Mouse (Mus musculus) forebrain, embryonic 15.5 days (tissue): ENCODE measurements around the gene Osmr. TPM values are rescaled to one million over a fixed set of nuclear protein-coding genes. Genes with fewer than 3 reads are reported as not detected.

ENCODE experiments used
- ATAC-seq: fragments of 200-750 bp; cut with Nextera tagmentation; replicated peaks from 2 replicates; pipeline ENCODE4 v1.8.0; 2017; ENCODE audit warnings: mild to moderate bottlenecking, moderate TSS enrichment, moderate library complexity
- H3K27ac ChIP-seq: fragments of 300-500 bp; sonication (generic); replicated peaks from 2 replicates; pipeline ENCODE4 v1.5.1; 2015; ENCODE audit warnings: mild to moderate bottlenecking, inconsistent platforms
- H3K27me3 ChIP-seq: fragments of 300-500 bp; sonication (generic); 2 replicates; pipeline ENCODE4 v1.6.1; 2015; ENCODE audit warnings: inconsistent platforms
- H3K36me3 ChIP-seq: fragments of 300-500 bp; sonication (generic); 2 replicates; pipeline ENCODE4 v1.6.1; 2015; ENCODE audit warnings: mild to moderate bottlenecking, inconsistent platforms
- H3K4me1 ChIP-seq: fragments of 300-500 bp; sonication (generic); 2 replicates; pipeline ENCODE4 v1.6.1; 2015; ENCODE audit warnings: inconsistent platforms
- H3K4me2 ChIP-seq: fragments of 300-500 bp; sonication (generic); replicated peaks from 2 replicates; pipeline ENCODE4 v1.6.1; 2015; ENCODE audit warnings: mild to moderate bottlenecking, inconsistent platforms
- H3K4me3 ChIP-seq: fragments of 300-500 bp; sonication (generic); 2 replicates; pipeline ENCODE4 v1.5.1; 2015; ENCODE audit warnings: mild to moderate bottlenecking, inconsistent platforms
- H3K9ac ChIP-seq: fragments of 300-500 bp; sonication (generic); replicated peaks from 2 replicates; pipeline ENCODE4 v1.6.1; 2015; ENCODE audit warnings: mild to moderate bottlenecking, inconsistent platforms
- H3K9me3 ChIP-seq: fragments of 300-500 bp; sonication (generic); 2 replicates; pipeline ENCODE4 v1.6.1; 2016; ENCODE audit warnings: inconsistent platforms
- WGBS: fragments of 180-500 bp; shearing (Covaris S2); methylation state at CpG from one replicate; pipeline ENCODE4 v1.1.7; 2015; ENCODE audit warnings: mixed read lengths; 5-methylcytosine and 5-hydroxymethylcytosine counted together
- polyA plus RNA-seq: library from polyadenylated mRNA; unstranded; fragments of >200 nt; fragmentation: Nextera tagmentation; extraction: Ambion mirVana; gene quantifications from 2 replicates; pipeline ENCODE4 v1.2.1, GENCODE M21; 2015

The Osmr gene
- 1.2 and 1.4 TPM in 2 replicates for polyA plus RNA-seq

DNA sequence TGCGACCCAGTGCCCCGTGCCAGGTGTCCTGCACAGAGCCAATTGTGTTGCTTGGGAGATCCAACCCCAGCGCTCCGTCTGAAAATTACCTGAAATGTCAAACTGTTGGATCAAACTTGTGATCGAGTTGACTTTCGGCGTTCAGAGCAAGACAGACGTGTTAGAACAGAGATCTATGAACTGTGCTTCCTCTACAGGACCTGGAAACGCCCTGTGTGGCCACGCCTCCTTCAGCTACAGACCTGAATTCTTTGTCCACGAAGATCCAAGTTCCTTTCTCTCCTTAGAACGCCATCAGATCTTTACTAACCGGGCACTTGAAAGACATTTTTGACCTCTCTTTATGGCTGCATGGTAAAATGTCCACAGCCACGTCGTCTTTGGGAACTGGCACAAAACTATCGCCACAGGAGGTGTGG, at the start of gene Osmr:
Gene Osmr, minus strand, starts transcription at position 369 of the 419 bp plus-strand sequence.
- Histone ChIP-seq H3K4me2 (peak within 1 kb of the TSS; percentile 62), H3K27ac (no peak within 1 kb of the TSS), H3K36me3 (no peaks in the 10 kb centered on the region), H3K4me1 (peaks cover 12% of the 10 kb centered on the region), H3K9me3 (no peaks in the 10 kb centered on the region), H3K9ac (peak within 1 kb of the TSS; percentile 24; the same call in 1 of the 2 replicates), H3K27me3 (peaks cover 26% of the 10 kb centered on the region), H3K4me3 (peak within 1 kb of the TSS; percentile 38)
- 5% methylated on average over 16 of the region's 16 CpGs for WGBS
- 0 out of 2 replicates have a peak, but pooled peaks have one; percentile 8 for ATAC-seq

- no peak for ATAC-seq
- Histone ChIP-seq H3K4me1 (no peaks in the 10 kb centered on the region), H3K9me3 (no peaks in the 10 kb centered on the region), H3K36me3 (no peaks in the 10 kb centered on the region), H3K27me3 (no peaks in the 10 kb centered on the region), H3K27ac (no peak overlapping the region), H3K4me3 (no peak overlapping the region), H3K9ac (no peak overlapping the region), H3K4me2 (no peak overlapping the region)
- 83% methylated on average over 6 of the region's 6 CpGs for WGBS
These were observed 44.6 kb upstream of the Osmr start for GRCm38 (mm10) chr15:6919406-6919805.

- Histone ChIP-seq H3K27me3 (no peaks in the 10 kb centered on the region), H3K4me1 (no peaks in the 10 kb centered on the region), H3K4me2 (no peak overlapping the region), H3K27ac (no peak overlapping the region), H3K36me3 (no peaks in the 10 kb centered on the region), H3K4me3 (no peak overlapping the region), H3K9me3 (no peaks in the 10 kb centered on the region), H3K9ac (no peak overlapping the region)
- ATAC-seq: no peak
- 74% methylated on average over 6 of the region's 6 CpGs for WGBS
These were observed 39.4 kb upstream of the Osmr start for GRCm38 (mm10) chr15:6914163-6914562.

DNA sequence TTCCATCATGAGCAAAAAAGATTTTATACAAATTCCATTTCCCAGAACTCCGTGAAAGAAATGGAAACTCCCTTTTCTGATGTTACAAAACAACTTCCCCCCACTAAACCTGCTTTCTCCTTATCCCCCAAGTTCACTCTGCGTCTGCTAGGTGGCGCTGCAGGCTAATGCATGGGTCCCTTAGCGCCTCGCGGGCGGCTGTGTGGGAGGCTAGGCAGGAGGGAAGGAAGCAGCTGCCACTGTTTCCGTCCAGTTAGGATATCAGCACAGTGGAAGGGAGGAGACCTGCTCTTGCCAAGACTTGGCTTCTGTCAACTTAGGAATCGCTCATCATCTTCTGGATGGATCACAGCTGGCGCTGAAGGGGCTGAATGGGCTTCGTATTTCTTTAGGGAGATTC, 34.9 kb upstream of the Osmr start:
- Histone ChIP-seq H3K36me3 (no peaks in the 10 kb centered on the region), H3K9ac (peak overlapping the region; percentile 40; the same call in 1 of the 2 replicates), H3K4me3 (no peak overlapping the region), H3K4me2 (peak overlapping the region; percentile 38), H3K4me1 (no peaks in the 10 kb centered on the region), H3K9me3 (no peaks in the 10 kb centered on the region), H3K27ac (no peak overlapping the region), H3K27me3 (no peaks in the 10 kb centered on the region)
- peak; percentile 96 for ATAC-seq
- WGBS: 3% methylated on average over 11 of the region's 11 CpGs

- Histone ChIP-seq H3K4me3 (no peak overlapping the region), H3K27ac (no peak overlapping the region), H3K9me3 (no peaks in the 10 kb centered on the region), H3K27me3 (no peaks in the 10 kb centered on the region), H3K9ac (no peak overlapping the region), H3K36me3 (no peaks in the 10 kb centered on the region), H3K4me2 (no peak overlapping the region), H3K4me1 (no peaks in the 10 kb centered on the region)
- ATAC-seq: 0 out of 2 replicates have a peak, but pooled peaks have one; percentile 8
- 64% methylated on average over 14 of the region's 14 CpGs for WGBS
These were observed 34.3 kb upstream of the Osmr start for GRCm38 (mm10) chr15:6909084-6909483.

DNA sequence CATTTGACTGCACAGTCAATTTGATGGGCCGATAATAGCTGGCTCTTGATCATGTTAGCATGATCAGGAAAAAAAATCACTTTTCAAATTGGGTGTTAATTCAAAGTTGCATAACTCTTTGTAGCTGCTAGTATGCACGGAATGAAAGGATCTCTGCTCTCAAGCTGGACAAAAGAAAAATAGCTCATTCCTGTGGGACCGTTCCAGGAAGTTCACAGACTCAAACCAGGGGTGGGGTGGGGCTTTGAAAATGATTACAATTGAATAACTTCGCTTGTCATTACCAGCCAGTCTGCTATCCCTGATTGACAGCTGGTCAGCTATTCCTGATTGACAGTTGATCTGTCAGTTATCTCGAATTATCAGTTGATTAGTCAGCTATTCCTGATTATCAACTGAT, 33.8 kb upstream of the Osmr start:
- Histone ChIP-seq H3K4me3 (no peak overlapping the region), H3K9ac (no peak overlapping the region), H3K4me2 (no peak overlapping the region), H3K27me3 (no peaks in the 10 kb centered on the region), H3K9me3 (no peaks in the 10 kb centered on the region), H3K27ac (no peak overlapping the region), H3K36me3 (no peaks in the 10 kb centered on the region), H3K4me1 (no peaks in the 10 kb centered on the region)
- no peak for ATAC-seq
- 70% methylated on average over 5 of the region's 5 CpGs for WGBS

DNA sequence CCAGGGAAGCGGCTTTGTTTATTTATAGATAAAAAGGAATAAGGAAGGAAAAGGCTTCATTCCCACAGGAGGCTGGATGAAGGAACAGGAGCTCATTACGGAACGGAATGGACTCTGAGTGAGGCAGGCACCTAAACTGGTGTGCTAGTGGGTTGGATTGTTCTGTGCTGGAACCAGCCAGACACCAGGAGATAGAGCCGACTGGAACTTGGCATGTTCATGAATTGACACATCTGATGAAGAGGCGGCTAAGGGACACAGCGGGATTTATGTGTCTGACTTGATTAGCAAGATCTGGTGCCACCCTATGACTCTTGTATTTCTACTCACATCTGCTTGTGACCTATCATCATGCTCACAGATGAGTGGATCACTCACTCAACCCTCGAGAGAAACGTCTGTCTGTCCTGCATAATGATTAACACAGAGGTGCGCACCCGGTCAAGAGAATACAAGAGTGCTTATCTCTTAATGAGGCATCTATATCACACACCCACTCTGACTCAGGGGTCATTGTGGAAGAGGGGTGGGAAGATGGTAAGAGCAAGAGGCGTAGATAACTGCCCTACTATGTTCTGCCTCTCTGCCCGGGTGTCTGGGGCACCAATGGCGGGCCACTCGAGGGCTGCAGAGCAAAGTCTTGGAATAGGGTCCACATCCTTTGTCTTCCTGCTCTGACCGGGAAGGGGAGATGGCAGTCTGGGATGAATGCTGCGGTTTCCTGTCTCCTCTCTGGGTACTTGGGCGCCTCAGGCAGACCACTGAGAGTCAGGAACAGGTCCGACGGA, 31.7 kb upstream of the Osmr start:
- no peak for ATAC-seq
- Histone ChIP-seq H3K36me3 (no peaks in the 10 kb centered on the region), H3K27me3 (no peaks in the 10 kb centered on the region), H3K27ac (no peak overlapping the region), H3K9ac (no peak overlapping the region), H3K4me1 (no peaks in the 10 kb centered on the region), H3K4me3 (no peak overlapping the region), H3K9me3 (no peaks in the 10 kb centered on the region), H3K4me2 (no peak overlapping the region)
- WGBS: 82% methylated on average over 19 of the region's 19 CpGs

- H3K4me3 ChIP-seq: no peak overlapping the region
- no peaks in the 10 kb centered on the region for H3K36me3 ChIP-seq
- H3K9ac ChIP-seq: no peak overlapping the region
- no peaks in the 10 kb centered on the region for H3K4me1 ChIP-seq
- no peak overlapping the region for H3K4me2 ChIP-seq
- ATAC-seq: no peak
- WGBS: 88% methylated on average over 4 of the region's 4 CpGs
- H3K9me3 ChIP-seq: no peaks in the 10 kb centered on the region
- no peak overlapping the region for H3K27ac ChIP-seq
- no peaks in the 10 kb centered on the region for H3K27me3 ChIP-seq
These were observed 31.0 kb upstream of the Osmr start for GRCm38 (mm10) chr15:6905726-6906125.

GRCm38 (mm10) chr15:6903286-6903975, 28.7 kb upstream of the Osmr start:
- ATAC-seq: no peak
- H3K4me1 ChIP-seq: no peaks in the 10 kb centered on the region
- 65% methylated on average over 9 of the region's 9 CpGs for WGBS
- H3K27ac ChIP-seq: no peak overlapping the region
- H3K27me3 ChIP-seq: no peaks in the 10 kb centered on the region
- H3K4me2 ChIP-seq: no peak overlapping the region
- no peak overlapping the region for H3K4me3 ChIP-seq
- no peaks in the 10 kb centered on the region for H3K36me3 ChIP-seq
- no peak overlapping the region for H3K9ac ChIP-seq
- H3K9me3 ChIP-seq: no peaks in the 10 kb centered on the region

- no peaks in the 10 kb centered on the region for H3K9me3 ChIP-seq
- H3K27ac ChIP-seq: no peak overlapping the region
- ATAC-seq: no peak
- 83% methylated on average over 5 of the region's 5 CpGs for WGBS
- no peaks in the 10 kb centered on the region for H3K27me3 ChIP-seq
- no peak overlapping the region for H3K4me2 ChIP-seq
- H3K4me3 ChIP-seq: no peak overlapping the region
- H3K36me3 ChIP-seq: no peaks in the 10 kb centered on the region
- no peaks in the 10 kb centered on the region for H3K4me1 ChIP-seq
- H3K9ac ChIP-seq: no peak overlapping the region
These were observed 27.3 kb upstream of the Osmr start for GRCm38 (mm10) chr15:6901982-6902639.

GRCm38 (mm10) chr15:6901236-6901635, 26.5 kb upstream of the Osmr start:
- Histone ChIP-seq H3K9ac (no peak overlapping the region), H3K4me3 (no peak overlapping the region), H3K4me2 (no peak overlapping the region), H3K27me3 (no peaks in the 10 kb centered on the region), H3K4me1 (no peaks in the 10 kb centered on the region), H3K9me3 (no peaks in the 10 kb centered on the region), H3K27ac (no peak overlapping the region), H3K36me3 (no peaks in the 10 kb centered on the region)
- WGBS: 83% methylated on average over 6 of the region's 6 CpGs
- no peak for ATAC-seq

DNA sequence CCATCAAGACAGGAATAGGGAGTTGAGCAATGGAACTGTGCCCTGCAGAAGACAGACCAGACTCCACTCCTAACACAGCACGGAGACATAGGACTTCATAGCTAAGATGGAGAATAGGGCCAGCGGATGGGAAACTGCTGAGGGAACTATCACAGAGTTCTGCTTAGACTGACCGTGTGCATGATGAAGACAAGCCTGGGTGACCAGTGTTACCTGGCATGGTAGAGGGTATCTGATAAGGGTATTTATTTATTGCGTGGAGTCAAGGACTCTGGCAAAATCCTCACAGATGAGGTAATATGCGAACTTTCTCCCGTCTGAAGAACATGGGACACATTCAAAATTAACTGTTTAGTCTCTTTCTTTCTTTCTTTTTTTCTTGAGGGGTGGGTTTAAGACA, 9.5 kb upstream of the Osmr start:
- no peak overlapping the region for H3K27ac ChIP-seq
- no peaks in the 10 kb centered on the region for H3K4me1 ChIP-seq
- H3K4me2 ChIP-seq: no peak overlapping the region
- no peaks in the 10 kb centered on the region for H3K9me3 ChIP-seq
- no peak overlapping the region for H3K4me3 ChIP-seq
- no peak overlapping the region for H3K9ac ChIP-seq
- no peaks in the 10 kb centered on the region for H3K27me3 ChIP-seq
- no peaks in the 10 kb centered on the region for H3K36me3 ChIP-seq
- 86% methylated on average over 6 of the region's 6 CpGs for WGBS
- ATAC-seq: no peak
